Comparison of ENCODE assay signal across 26 mouse cellular contexts in genomic region chr4:124321221-124321620, GRCm38 (mm10).
DNase-seq lines count a peak whose midpoint lies in the region; ATAC-seq and TF ChIP-seq lines count a peak whose summit lies in the region.
"Had no signal": no experiment of that assay in that cellular context is flagged by ENCODE, and none has a peak within 500 bp of the region (broad histone marks: within the 10 kb centered on the region; RNA-seq: fewer than 3 reads in every experiment).

No protein-coding gene starts in this region.

- 47% methylated on average over 7 of the region's 7 CpGs for WGBS in hindbrain, postnatal 0 days
- WGBS in hindbrain, embryonic 11.5 days: 76% methylated on average over 7 of the region's 7 CpGs

- no peaks in the 10 kb centered on the region for H3K9me3 ChIP-seq in hindbrain, postnatal 0 days (ENCODE audit: low read length)
- H3K9me3 ChIP-seq in hindbrain, embryonic 11.5 days (ENCODE audit: control insufficient read depth, low read length): no peaks in the 10 kb centered on the region

- DNase-seq in cerebellum, postnatal 10 days: peak; percentile 24 to 26
- no peak for DNase-seq in cerebellum, adult 8-10 months
- peak; percentile 50 for DNase-seq in heart, adult 11 months
- no peak for DNase-seq in heart, postnatal 14 days
- peak; percentile 20 for DNase-seq in hindbrain, postnatal 0 days (ENCODE audit: low spot score)
- DNase-seq in hindbrain, embryonic 11.5 days (ENCODE audit: low spot score): no peak
- peak; percentile 52 for DNase-seq in testis, postnatal 14 days (ENCODE audit: low spot score)
- no peak for DNase-seq in testis, postnatal 10 days (ENCODE audit: low spot score)
- DNase-seq: adrenal gland, adult 8-10 months; adrenal gland, postnatal 25 days; cerebellum, adult 11 months; cerebellum, adult 2 months; cerebellum, postnatal 14 days; forebrain, postnatal 0 days; gastrocnemius, adult 2 months; gastrocnemius, postnatal 14 days; heart, adult 2 months; heart, postnatal 36 days; kidney, adult 18-20 months had no signal

- no peak overlapping the region for H3K9ac ChIP-seq in hindbrain, postnatal 0 days (replicated peaks; ENCODE audit: low read length)
- H3K9ac ChIP-seq in hindbrain, embryonic 11.5 days (ENCODE audit: low read depth, low read length): no peak overlapping the region
- H3K9ac ChIP-seq: forebrain, embryonic 12.5 days; forebrain, postnatal 0 days had no signal

- H3K27ac ChIP-seq in hindbrain, postnatal 0 days: no peak overlapping the region
- no peak overlapping the region for H3K27ac ChIP-seq in hindbrain, embryonic 11.5 days (ENCODE audit: low read depth, low read length)
- H3K27ac ChIP-seq: forebrain, embryonic 12.5 days; gastrocnemius, adult 2 months; heart, adult 2 months; hindbrain, embryonic 10.5 days had no signal

- no peaks in the 10 kb centered on the region for H3K36me3 ChIP-seq in hindbrain, postnatal 0 days (ENCODE audit: insufficient read depth, low read length)
- no peaks in the 10 kb centered on the region for H3K36me3 ChIP-seq in hindbrain, embryonic 11.5 days (ENCODE audit: control insufficient read depth, insufficient read depth, low read length)
- H3K36me3 ChIP-seq: forebrain, embryonic 12.5 days; hindbrain, embryonic 10.5 days had no signal

- H3K4me1 ChIP-seq in hindbrain, postnatal 0 days (ENCODE audit: insufficient read depth, low read length): no peaks in the 10 kb centered on the region
- no peaks in the 10 kb centered on the region for H3K4me1 ChIP-seq in hindbrain, embryonic 11.5 days (replicated peaks; ENCODE audit: control insufficient read depth, insufficient read depth, low read length)

- intact Hi-C loops in heart, postnatal 14 days (cut with DNase I): no loop called here

- TF ChIP-seq CTCF in hindbrain, postnatal 0 days (IDR thresholded peaks at IDR 0.05; ENCODE audit: low read depth): no peak

- no peaks in the 10 kb centered on the region for H3K27me3 ChIP-seq in hindbrain, postnatal 0 days (ENCODE audit: insufficient read depth, low read length)
- 0 out of 2 replicates have a peak, but pooled peaks cover 2% of the 10 kb centered on the region for H3K27me3 ChIP-seq in hindbrain, embryonic 11.5 days (ENCODE audit: control insufficient read depth, insufficient read depth, low read length)

- no peak overlapping the region for H3K4me3 ChIP-seq in hindbrain, postnatal 0 days (ENCODE audit: low read length)
- H3K4me3 ChIP-seq in hindbrain, embryonic 11.5 days (ENCODE audit: low read depth, low read length): no peak overlapping the region
- H3K4me3 ChIP-seq: forebrain, embryonic 12.5 days; gastrocnemius, adult 2 months; heart, adult 2 months; hindbrain, embryonic 10.5 days had no signal

- no peak for ATAC-seq in hindbrain, postnatal 0 days
- no peak for ATAC-seq in hindbrain, embryonic 11.5 days (ENCODE audit: low FRiP score)
- ATAC-seq: activated CD4-positive, CD25-positive, alpha-beta regulatory T cell, adult 4 months; forebrain, postnatal 0 days; hindbrain, embryonic 16.5 days; inflammation-experienced regulatory T-cells, adult 6 months; intestine, embryonic 16.5 days had no signal

- no peak overlapping the region for H3K4me2 ChIP-seq in hindbrain, postnatal 0 days (ENCODE audit: low read depth, low read length)
- H3K4me2 ChIP-seq in hindbrain, embryonic 11.5 days (replicated peaks; ENCODE audit: low read depth, low read length): no peak overlapping the region
- H3K4me2 ChIP-seq: forebrain, embryonic 12.5 days; heart, embryonic 11.5 days had no signal

Comparison
In these comparisons a context has a peak if more than half of its experiments do, and no peak if none do; other contexts are left out.
1. DNase-seq: peak in cerebellum, postnatal 10 days (2 of 2), heart, adult 11 months (single experiment), hindbrain, postnatal 0 days (single experiment) and testis, postnatal 14 days (single experiment); none in cerebellum, adult 8-10 months (single experiment), heart, postnatal 14 days (0 of 2), hindbrain, embryonic 11.5 days (single experiment) and testis, postnatal 10 days (single experiment).